Mouse (Mus musculus) embryo, embryonic 9.5 days (tissue): ENCODE data around the gene Trak1.
A peak's percentile ranks its signal among the peaks of the same experiment; 100 is the strongest.
"Not testable (repeated sequence)": the region's sequence is repeated elsewhere in the genome, so short reads cannot be mapped to it uniquely, and the experiment has no call there.

Experiments used
- DNase-seq: peaks from one replicate; pipeline ENCODE4 v3.0.0-alpha.2; 2017; ENCODE audit errors: extremely low spot score

Gene Trak1

GRCm38 (mm10) chr9:121429592-121429991, 132.3 kb downstream of the Trak1 start:
- DNase-seq = no peak

- no peak for DNase-seq
Observed at GRCm38 (mm10) chr9:121430379-121430778, 133.1 kb downstream of the Trak1 start.

- DNase-seq = no peak
Observed at GRCm38 (mm10) chr9:121433745-121434528, 136.6 kb downstream of the Trak1 start.

GRCm38 (mm10) chr9:121435332-121435956, 138.1 kb downstream of the Trak1 start:
- no peak for DNase-seq

- no peak for DNase-seq
Observed at GRCm38 (mm10) chr9:121436501-121436900, 139.2 kb downstream of the Trak1 start.

- DNase-seq = no peak
Observed at GRCm38 (mm10) chr9:121442145-121442544, 144.8 kb downstream of the Trak1 start.

- DNase-seq = peak; percentile 25
Observed at GRCm38 (mm10) chr9:121443696-121444366, 146.5 kb downstream of the Trak1 start.

GRCm38 (mm10) chr9:121444367-121444707, 147.0 kb downstream of the Trak1 start:
- no peak for DNase-seq

GRCm38 (mm10) chr9:121445364-121445763, 148.1 kb downstream of the Trak1 start:
- no peak for DNase-seq

GRCm38 (mm10) chr9:121446431-121446831, 149.1 kb downstream of the Trak1 start:
- no peak for DNase-seq

GRCm38 (mm10) chr9:121452342-121452942, 155.1 kb downstream of the Trak1 start:
- DNase-seq = not testable (repeated sequence)

GRCm38 (mm10) chr9:121454891-121455290, 157.6 kb downstream of the Trak1 start:
- no peak for DNase-seq

- no peak for DNase-seq
Observed at GRCm38 (mm10) chr9:121456739-121457515, 159.6 kb downstream of the Trak1 start.

GRCm38 (mm10) chr9:121458466-121458865, 161.2 kb downstream of the Trak1 start:
- peak; percentile 49 for DNase-seq

GRCm38 (mm10) chr9:121459950-121460349, 162.6 kb downstream of the Trak1 start:
- no peak for DNase-seq

GRCm38 (mm10) chr9:121460527-121460926, 163.2 kb downstream of the Trak1 start:
- no peak for DNase-seq

- no peak for DNase-seq
Observed at GRCm38 (mm10) chr9:121467460-121467859, 170.2 kb downstream of the Trak1 start.

- no peak for DNase-seq
Observed at GRCm38 (mm10) chr9:121469711-121470110, 172.4 kb downstream of the Trak1 start.

- DNase-seq = no peak
Observed at GRCm38 (mm10) chr9:121474771-121475170, 177.5 kb downstream of the Trak1 start.

GRCm38 (mm10) chr9:121475488-121476452, 178.5 kb downstream of the Trak1 start:
- no peak for DNase-seq
